Mouse (Mus musculus) fat pad, adult 2 months (tissue): ENCODE results near the gene Cdc42ep1.

ENCODE experiments used
- DNase-seq: peaks from one replicate; pipeline ENCODE4 v3.0.0-alpha.2; 2011; ENCODE audit warnings: low read depth, low spot score; ENCODE audit errors: extremely low read depth

Cdc42ep1 gene

GRCm38 (mm10) chr15:78842371-78843163, at the start of gene Cdc42ep1:
TSS of gene Cdc42ep1 (plus strand) at chr15:78842624.
- DNase-seq: no peak

- no peak for DNase-seq
Measured at GRCm38 (mm10) chr15:78796196-78797059, 46.0 kb upstream of the Cdc42ep1 start.

GRCm38 (mm10) chr15:78797060-78797329, 45.4 kb upstream of the Cdc42ep1 start:
- DNase-seq: no peak

GRCm38 (mm10) chr15:78799029-78799428, 43.4 kb upstream of the Cdc42ep1 start:
- DNase-seq: no peak

- no peak for DNase-seq
Measured at GRCm38 (mm10) chr15:78801571-78801970, 40.9 kb upstream of the Cdc42ep1 start.

GRCm38 (mm10) chr15:78801971-78802741, 40.3 kb upstream of the Cdc42ep1 start:
- no peak for DNase-seq

GRCm38 (mm10) chr15:78802776-78803391, 39.5 kb upstream of the Cdc42ep1 start, which contains the start of gene Card10:
TSS of gene Card10 (minus strand) at chr15:78803042.
- no peak for DNase-seq

GRCm38 (mm10) chr15:78803499-78803900, 38.9 kb upstream of the Cdc42ep1 start:
- DNase-seq: no peak

GRCm38 (mm10) chr15:78804326-78804725, 38.1 kb upstream of the Cdc42ep1 start:
- DNase-seq: no peak

- no peak for DNase-seq
Measured at GRCm38 (mm10) chr15:78805351-78805750, 37.1 kb upstream of the Cdc42ep1 start.

- no peak for DNase-seq
Measured at GRCm38 (mm10) chr15:78806614-78807013, 35.8 kb upstream of the Cdc42ep1 start.

GRCm38 (mm10) chr15:78807141-78807540, 35.3 kb upstream of the Cdc42ep1 start:
- no peak for DNase-seq

GRCm38 (mm10) chr15:78808980-78809379, 33.4 kb upstream of the Cdc42ep1 start:
- DNase-seq: no peak

GRCm38 (mm10) chr15:78809739-78810138, 32.7 kb upstream of the Cdc42ep1 start:
- DNase-seq: no peak

- no peak for DNase-seq
Measured at GRCm38 (mm10) chr15:78810146-78810545, 32.3 kb upstream of the Cdc42ep1 start.

- DNase-seq: no peak
Measured at GRCm38 (mm10) chr15:78813603-78814002, 28.8 kb upstream of the Cdc42ep1 start.

- no peak for DNase-seq
Measured at GRCm38 (mm10) chr15:78815314-78816073, 26.9 kb upstream of the Cdc42ep1 start.

GRCm38 (mm10) chr15:78816074-78816391, 26.4 kb upstream of the Cdc42ep1 start:
- DNase-seq: no peak

- no peak for DNase-seq
Measured at GRCm38 (mm10) chr15:78826213-78827204, 15.9 kb upstream of the Cdc42ep1 start.
